Mouse (Mus musculus) spleen, postnatal 4 days (tissue): ENCODE measurements at regions not wholly inside any gene's neighbourhood (a gene's known extent, or its start where the extent isn't known, plus 50 kb on each side); places are given as distances from the start of the nearest gene placed in this dataset.

Experiments
- DNase-seq, 2 experiments: peaks; one replicate each; pipeline ENCODE4 v3.0.0; 2022; ENCODE audit warnings: low spot score in 2 of 2

GRCm38 (mm10) chr9:115609904-115610303 is 299.4 kb upstream of the Gadl1 start:
- no peak for DNase-seq

GRCm38 (mm10) chr9:115611713-115612112 is 297.5 kb upstream of the Gadl1 start:
- DNase-seq: no peak

GRCm38 (mm10) chr9:115612908-115613307 is 296.3 kb upstream of the Gadl1 start:
- no peak for DNase-seq

GRCm38 (mm10) chr9:115614007-115614406 is 295.2 kb upstream of the Gadl1 start:
- DNase-seq: no peak

- no peak for DNase-seq
These were observed 291.3 kb upstream of the Gadl1 start for GRCm38 (mm10) chr9:115617909-115618308.

GRCm38 (mm10) chr9:115623948-115624347 is 285.3 kb upstream of the Gadl1 start:
- peak in 1 of 2 experiments; percentile 18 for DNase-seq

GRCm38 (mm10) chr9:115624721-115625496 is 284.3 kb upstream of the Gadl1 start:
- no peak for DNase-seq

GRCm38 (mm10) chr9:115627551-115627950 is 281.7 kb upstream of the Gadl1 start:
- no peak for DNase-seq

- DNase-seq: no peak
These were observed 272.1 kb upstream of the Gadl1 start for GRCm38 (mm10) chr9:115637114-115637513.

GRCm38 (mm10) chr9:115640781-115641180 is 268.5 kb upstream of the Gadl1 start:
- no peak for DNase-seq

- DNase-seq: no peak
These were observed 267.2 kb upstream of the Gadl1 start for GRCm38 (mm10) chr9:115642032-115642431.

GRCm38 (mm10) chr9:115644953-115645352 is 264.3 kb upstream of the Gadl1 start:
- DNase-seq: no peak

- no peak for DNase-seq
These were observed 263.0 kb upstream of the Gadl1 start for GRCm38 (mm10) chr9:115646226-115646625.

- DNase-seq: no peak
These were observed 257.5 kb upstream of the Gadl1 start for GRCm38 (mm10) chr9:115651708-115652107.

GRCm38 (mm10) chr9:115653116-115653515 is 256.1 kb upstream of the Gadl1 start:
- DNase-seq: no peak

- no peak for DNase-seq
These were observed 254.3 kb upstream of the Gadl1 start for GRCm38 (mm10) chr9:115654933-115655332.

GRCm38 (mm10) chr9:115656538-115656937 is 252.7 kb upstream of the Gadl1 start:
- DNase-seq: no peak

GRCm38 (mm10) chr9:115656994-115657713 is 252.1 kb upstream of the Gadl1 start:
- DNase-seq: peak; percentile 27 to 67

- no peak for DNase-seq
These were observed 250.8 kb upstream of the Gadl1 start for GRCm38 (mm10) chr9:115658477-115658876.

- DNase-seq: no peak
These were observed 248.9 kb upstream of the Gadl1 start for GRCm38 (mm10) chr9:115660371-115660770.

GRCm38 (mm10) chr9:115661834-115662425 is 247.3 kb upstream of the Gadl1 start:
- no peak for DNase-seq

GRCm38 (mm10) chr9:115665337-115666004 is 243.8 kb upstream of the Gadl1 start:
- DNase-seq: no peak
